Mouse (Mus musculus) adrenal gland, postnatal 0 days (tissue): ENCODE measurements around the gene Gm49337. TPM values are rescaled to one million over a fixed set of nuclear protein-coding genes. Genes with fewer than 3 reads are reported as not detected.

Experiments used
- polyA plus RNA-seq: library from polyadenylated mRNA; unstranded; fragments of >200 nt; fragmentation: Nextera tagmentation; extraction: Ambion mirVana; gene quantifications from 2 replicates; pipeline ENCODE4 v1.2.1, GENCODE M21; 2015

Gm49337 gene
- polyA plus RNA-seq: 0.10 TPM in 1 of 2 replicates, not detected in the other

GRCm38 (mm10) chr4:116173072-116173471, at the start of gene Gm49337, which contains the start of gene 1700042G07Rik:
Gene Gm49337 (plus strand): TSS chr4:116173384.
Gene 1700042G07Rik (plus strand): TSS chr4:116173372.

GRCm38 (mm10) chr4:116123602-116124519, 49.3 kb upstream of the Gm49337 start, which contains the start of the genes Rad54l and Pomgnt1:
Gene Rad54l (minus strand): TSS chr4:116123690.
Gene Pomgnt1 (plus strand): TSS chr4:116123840.

GRCm38 (mm10) chr4:116151238-116151637, 21.9 kb upstream of the Gm49337 start, which contains the start of gene Lurap1:
Gene Lurap1 (minus strand): TSS chr4:116151338.

GRCm38 (mm10) chr4:116167404-116167803, 5.8 kb upstream of the Gm49337 start, which contains the start of gene Tspan1:
Gene Tspan1 (minus strand): TSS chr4:116167601.

GRCm38 (mm10) chr4:116221140-116221851, 48.1 kb downstream of the Gm49337 start, which contains the start of gene Pik3r3:
Gene Pik3r3 (plus strand): TSS chr4:116221618.

Other genes with a start within 250 kb of the Gm49337 start
- 0.05 TPM in 1 of 2 replicates, not detected in the other for gene Dmbx1, start 233.5 kb upstream of the Gm49337 start, polyA plus RNA-seq
- gene Faah, start 155.5 kb upstream of the Gm49337 start, polyA plus RNA-seq: 4.6 and 5.6 TPM in 2 replicates
- 11.8 and 22.1 TPM in 2 replicates for gene Nsun4, start 119.5 kb upstream of the Gm49337 start, polyA plus RNA-seq
- gene Uqcrh, start 98.3 kb upstream of the Gm49337 start, polyA plus RNA-seq: 696 and 1,011 TPM in 2 replicates
- 44.3 and 55.9 TPM in 2 replicates for gene Lrrc41, start 98.1 kb upstream of the Gm49337 start, polyA plus RNA-seq
- 4.6 and 9.3 TPM in 2 replicates for gene Rad54l, start 49.7 kb upstream of the Gm49337 start, polyA plus RNA-seq
- gene Pomgnt1, start 49.5 kb upstream of the Gm49337 start, polyA plus RNA-seq: 36.6 and 41.9 TPM in 2 replicates
- gene Lurap1, start 22.0 kb upstream of the Gm49337 start, polyA plus RNA-seq: 0.43 and 0.98 TPM in 2 replicates
- gene Tspan1, start 5.8 kb upstream of the Gm49337 start, polyA plus RNA-seq: 0.40 and 0.54 TPM in 2 replicates
- gene 1700042G07Rik, start within 50 bp of the Gm49337 start, polyA plus RNA-seq: not detected in 2 replicates
- gene Pik3r3, start 48.2 kb downstream of the Gm49337 start, polyA plus RNA-seq: 4.6 and 5.3 TPM in 2 replicates